Mouse (Mus musculus): ENCODE data around the gene Kiss1.
"Not testable (repeated sequence)": the region's sequence is repeated elsewhere in the genome, so short reads cannot be mapped to it uniquely, and the experiment has no call there.

The Kiss1 gene

GRCm38 (mm10) chr1:133323333-133323732, 1.7 kb downstream of the Kiss1 start:
- DNase-seq = no peak

- DNase-seq = no peak
Measured at GRCm38 (mm10) chr1:133325951-133326350, 4.3 kb downstream of the Kiss1 start.

- no peak for DNase-seq
Measured at GRCm38 (mm10) chr1:133327094-133327493, 5.4 kb downstream of the Kiss1 start.

GRCm38 (mm10) chr1:133328299-133328795, 6.7 kb downstream of the Kiss1 start:
- no peak for DNase-seq

GRCm38 (mm10) chr1:133328896-133329637, 7.4 kb downstream of the Kiss1 start:
- no peak for DNase-seq

- DNase-seq = no peak
Measured at GRCm38 (mm10) chr1:133329638-133329964, 7.9 kb downstream of the Kiss1 start.

- no peak for DNase-seq
Measured at GRCm38 (mm10) chr1:133331142-133331541, 9.5 kb downstream of the Kiss1 start.

GRCm38 (mm10) chr1:133332656-133333430, 11.2 kb downstream of the Kiss1 start:
- DNase-seq = no peak

GRCm38 (mm10) chr1:133333937-133334336, 12.3 kb downstream of the Kiss1 start:
- DNase-seq = no peak

- not testable (repeated sequence) for DNase-seq
Measured at GRCm38 (mm10) chr1:133340403-133340802, 18.7 kb downstream of the Kiss1 start.

- DNase-seq = no peak
Measured at GRCm38 (mm10) chr1:133344357-133344756, 22.7 kb downstream of the Kiss1 start.

GRCm38 (mm10) chr1:133346531-133346930, 24.9 kb downstream of the Kiss1 start:
- DNase-seq = no peak

- DNase-seq = no peak
Measured at GRCm38 (mm10) chr1:133347226-133347625, 25.6 kb downstream of the Kiss1 start.

GRCm38 (mm10) chr1:133347693-133348520, 26.2 kb downstream of the Kiss1 start:
- DNase-seq = peak; percentile 60

- peak; percentile 37 for DNase-seq
Measured at GRCm38 (mm10) chr1:133350210-133350609, 28.5 kb downstream of the Kiss1 start, which contains the start of gene Ren1. Gene Ren1 (plus strand): TSS chr1:133350510.

GRCm38 (mm10) chr1:133351762-133352161, 30.1 kb downstream of the Kiss1 start:
- no peak for DNase-seq

GRCm38 (mm10) chr1:133353371-133353809, 31.7 kb downstream of the Kiss1 start:
- DNase-seq = peak; percentile 88

GRCm38 (mm10) chr1:133355469-133355868, 33.8 kb downstream of the Kiss1 start:
- DNase-seq = no peak

GRCm38 (mm10) chr1:133355912-133356311, 34.2 kb downstream of the Kiss1 start:
- no peak for DNase-seq

- no peak for DNase-seq
Measured at GRCm38 (mm10) chr1:133356330-133356729, 34.7 kb downstream of the Kiss1 start.

- no peak for DNase-seq
Measured at GRCm38 (mm10) chr1:133361006-133361405, 39.3 kb downstream of the Kiss1 start.

- DNase-seq = no peak
Measured at GRCm38 (mm10) chr1:133362103-133362502, 40.4 kb downstream of the Kiss1 start.
